Mouse (Mus musculus): Measurements from ENCODE around the gene Fam47e. TPM values are rescaled to one million over a fixed set of nuclear protein-coding genes. Genes with fewer than 3 reads are reported as not detected.
"Not testable (repeated sequence)": the region's sequence is repeated elsewhere in the genome, so short reads cannot be mapped to it uniquely, and the experiment has no call there.

Fam47e gene
- polyA plus RNA-seq (2017; shearing (Covaris generic)): not detected

DNA sequence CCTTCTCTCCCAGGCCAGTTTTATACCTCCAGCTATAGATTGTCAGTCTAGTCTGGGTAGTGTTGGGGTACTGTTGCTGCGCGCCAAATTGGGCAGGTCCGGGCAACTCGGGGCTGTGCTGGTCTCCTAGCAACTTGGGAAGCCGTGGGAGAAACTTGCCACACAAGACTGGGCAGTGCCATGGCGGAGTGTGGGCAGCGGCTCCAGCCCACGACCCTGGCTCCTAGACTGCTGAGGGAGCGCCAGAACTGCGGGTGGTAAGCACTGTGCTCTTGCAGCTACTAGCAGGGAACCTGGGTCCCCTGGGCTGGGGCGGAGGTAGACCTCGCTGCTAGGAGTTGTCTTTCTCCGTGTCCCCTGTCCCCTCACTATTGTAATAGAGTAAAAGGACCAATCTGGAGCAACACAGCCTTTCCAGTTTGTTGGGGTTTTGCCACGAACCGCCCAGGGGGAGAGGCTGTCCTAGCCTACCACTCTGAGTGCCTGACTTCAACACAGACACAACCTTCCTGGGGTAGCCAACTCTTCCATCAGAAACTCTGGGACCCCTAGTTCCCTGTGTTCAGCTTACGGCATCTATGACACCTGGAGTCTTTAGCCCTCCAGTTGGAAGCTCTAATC, at the start of gene Fam47e:
Fam47e (plus strand) TSS at position 179 of the 621 bp plus-strand sequence.
- ATAC-seq: no peak

DNA sequence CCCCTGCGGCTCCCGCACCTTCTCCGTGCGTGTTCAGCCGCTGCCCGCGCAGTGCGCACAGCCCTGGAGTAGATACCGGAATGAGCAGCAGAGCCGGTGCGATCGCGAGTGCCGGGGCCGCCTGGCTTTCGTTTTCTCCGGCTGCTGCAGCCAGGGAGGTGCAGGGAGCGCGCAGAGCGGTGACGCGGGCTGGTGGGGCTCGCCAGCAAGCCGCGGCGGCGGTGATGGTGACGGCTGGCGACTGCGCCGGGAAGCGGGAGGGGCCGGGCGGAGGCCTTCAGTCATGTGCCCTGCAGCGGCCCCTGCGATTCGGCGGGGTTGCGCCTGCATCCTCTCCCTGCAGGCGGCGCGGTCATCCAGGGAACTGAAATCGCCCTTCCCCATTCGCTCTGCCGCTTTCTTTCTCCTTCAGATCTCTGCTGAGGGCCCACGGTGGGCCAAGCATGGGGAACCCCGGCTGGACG, 49.4 kb upstream of the Fam47e start:
- peak; percentile 81 for ATAC-seq

DNA sequence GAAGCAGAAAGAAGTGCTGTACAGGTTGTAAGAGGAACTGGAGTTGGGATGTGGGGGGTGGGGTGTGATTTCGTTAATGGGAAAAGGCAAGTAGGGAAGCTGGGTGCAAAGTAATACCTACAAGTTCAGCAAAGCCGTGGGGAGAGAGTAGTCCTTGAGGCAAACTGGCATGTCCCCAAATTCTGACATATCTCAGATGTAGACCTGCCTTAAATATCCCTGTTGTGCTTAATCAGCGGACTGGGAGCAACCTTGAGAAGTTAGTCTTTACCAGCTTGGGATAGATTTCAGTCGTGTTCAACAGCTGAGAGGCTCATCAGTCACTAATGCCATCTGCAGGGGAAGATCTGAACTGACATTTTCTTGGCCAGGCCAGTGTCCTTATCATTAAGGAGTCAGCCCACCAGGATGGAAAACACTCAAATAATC, 48.6 kb upstream of the Fam47e start:
- peak; percentile 19 for ATAC-seq

GRCm38 (mm10) chr5:92506733-92507132, 48.1 kb upstream of the Fam47e start, which contains the start of gene Scarb2:
Gene Scarb2 (minus strand): TSS chr5:92506833.
- ATAC-seq: no peak

DNA sequence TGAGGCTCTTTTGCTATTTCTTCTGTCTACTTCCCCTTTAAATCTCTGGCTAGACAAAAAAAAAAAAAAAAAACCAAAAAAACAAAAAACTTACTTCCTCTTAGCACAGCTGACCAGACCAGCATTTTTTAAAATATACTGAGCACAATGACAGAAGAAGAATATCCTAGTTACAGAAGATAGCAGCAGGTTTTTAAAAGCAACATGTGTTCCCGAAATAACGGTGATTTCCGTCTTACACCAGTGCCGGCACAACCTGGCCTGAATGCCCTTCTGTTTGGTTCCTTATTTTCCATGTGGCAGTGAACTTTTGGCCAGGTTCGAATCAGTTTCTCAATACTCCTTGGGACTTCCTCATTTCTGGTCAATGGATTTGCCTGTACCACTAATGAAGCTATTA, 46.0 kb upstream of the Fam47e start:
- no peak for ATAC-seq

DNA sequence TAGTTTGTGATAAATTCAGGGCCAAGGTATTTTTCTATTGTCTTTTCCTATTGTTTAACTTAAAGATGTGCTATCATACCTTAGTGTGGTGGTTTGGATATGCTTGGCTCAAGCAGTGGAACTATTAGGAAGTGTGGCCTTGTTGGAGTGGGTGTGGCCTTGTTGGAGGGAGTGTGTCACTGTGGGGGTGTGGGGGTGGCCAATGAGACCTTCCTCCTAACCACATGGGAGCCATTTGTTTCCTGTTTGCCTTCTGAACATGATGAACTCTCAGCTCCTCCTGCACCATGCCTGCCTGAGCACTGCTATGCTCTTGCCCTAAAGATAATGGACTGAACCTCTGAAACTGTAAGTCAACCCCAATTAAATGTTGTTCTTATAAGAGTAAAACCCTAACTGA, 43.6 kb upstream of the Fam47e start:
- peak; percentile 68 for ATAC-seq

DNA sequence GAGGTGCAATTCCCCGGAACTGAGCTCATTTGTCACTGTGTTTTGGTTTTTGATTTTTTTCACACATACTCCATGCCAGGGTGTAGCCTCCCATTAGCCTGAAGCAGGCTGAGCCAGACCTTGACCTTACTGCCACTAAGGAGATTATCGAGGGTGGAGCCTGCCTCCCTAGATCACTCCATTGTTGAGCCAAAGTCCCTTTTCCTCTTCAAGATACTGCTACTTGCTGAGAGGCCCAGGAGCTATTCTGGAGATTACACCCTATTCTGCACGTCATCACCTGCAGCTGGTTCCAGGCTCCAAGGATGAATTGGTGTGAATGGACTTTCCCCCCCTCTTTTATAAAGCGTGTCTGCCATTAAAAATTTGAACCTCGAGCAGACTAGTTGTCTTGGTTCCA, 42.8 kb upstream of the Fam47e start:
- no peak for ATAC-seq

DNA sequence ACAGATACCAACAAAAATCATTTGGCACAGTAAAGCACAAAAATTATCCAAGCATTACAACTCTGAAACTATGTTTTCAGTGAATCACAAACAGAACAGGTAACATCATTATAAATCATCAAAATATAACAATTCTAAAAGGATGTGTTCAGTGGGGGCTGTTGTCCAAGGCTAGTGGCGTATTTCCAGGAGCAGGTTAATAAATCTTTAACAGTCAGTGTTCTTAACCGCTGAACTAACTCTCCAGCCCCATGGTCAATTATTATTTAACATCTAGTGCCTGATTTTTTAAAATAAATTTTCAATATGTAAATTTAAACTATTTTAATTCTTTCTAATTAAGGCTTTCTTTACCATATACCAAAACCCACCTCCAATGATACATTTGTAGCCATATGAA, 33.7 kb upstream of the Fam47e start:
- ATAC-seq: not testable (repeated sequence)

GRCm38 (mm10) chr5:92524821-92525258, 30.0 kb upstream of the Fam47e start:
- ATAC-seq: no peak

GRCm38 (mm10) chr5:92539698-92540097, 15.2 kb upstream of the Fam47e start:
- ATAC-seq: no peak

DNA sequence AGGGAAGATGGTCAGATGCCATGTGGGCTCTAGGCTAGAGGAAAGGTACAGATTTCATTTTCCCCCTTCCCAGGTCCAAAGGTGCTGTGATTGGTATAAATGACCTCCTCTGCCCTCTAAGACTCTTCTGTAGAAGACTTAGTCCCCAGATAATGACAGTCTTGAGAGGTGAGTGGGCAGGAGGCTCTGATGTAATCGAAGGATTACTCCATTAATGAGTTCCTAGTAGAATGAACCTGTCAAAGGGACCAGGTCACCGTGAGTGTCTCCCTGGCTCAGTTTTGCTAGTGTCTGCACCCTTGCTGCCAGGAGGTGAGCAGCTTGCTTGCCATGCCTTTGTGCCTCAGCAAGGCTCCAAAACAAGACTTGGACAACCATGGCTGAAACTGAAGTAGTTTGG, 2.3 kb upstream of the Fam47e start:
- no peak for ATAC-seq

GRCm38 (mm10) chr5:92553939-92554338, 930 bp upstream of the Fam47e start:
- ATAC-seq: no peak

- no peak for ATAC-seq
Observed at GRCm38 (mm10) chr5:92554443-92554842, 426 bp upstream of the Fam47e start.

DNA sequence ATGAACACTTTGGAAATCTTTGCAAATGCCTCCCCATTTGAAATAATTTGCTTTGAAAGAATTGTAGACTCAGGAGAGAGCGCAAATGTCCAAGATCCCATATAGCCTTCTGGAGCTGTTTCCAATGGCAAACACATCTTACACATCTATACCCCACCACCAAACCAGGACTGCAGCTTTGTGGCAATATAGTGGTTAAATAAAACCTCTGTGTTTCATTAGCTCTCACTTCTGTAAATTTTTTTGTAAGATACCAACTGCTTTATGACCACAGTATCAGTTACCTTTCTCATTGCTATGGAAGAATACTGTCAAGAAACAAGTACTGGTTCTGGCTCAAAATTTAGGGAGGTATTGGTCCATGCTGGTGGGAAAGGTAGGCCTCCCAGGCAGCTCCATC, 1.0 kb downstream of the Fam47e start:
- no peak for ATAC-seq

DNA sequence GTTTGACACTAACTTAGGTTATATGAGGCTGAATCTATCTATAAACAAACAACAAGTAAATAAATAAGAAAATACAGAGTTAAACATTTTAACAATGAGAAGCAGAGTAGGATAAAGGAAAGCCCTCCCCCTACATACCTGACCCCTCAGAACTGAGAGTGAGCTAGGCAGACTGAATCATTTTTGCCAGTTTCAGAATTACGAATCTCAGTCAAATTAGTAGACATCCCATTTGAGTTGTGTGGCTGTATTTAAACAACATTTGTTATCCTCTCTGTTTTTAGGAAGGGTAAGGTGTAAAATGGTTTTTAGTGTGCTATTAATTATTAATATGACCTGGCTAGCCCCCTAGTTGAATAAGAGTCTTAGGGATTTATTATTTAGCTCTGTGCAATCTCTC, 2.6 kb downstream of the Fam47e start:
- ATAC-seq: no peak

GRCm38 (mm10) chr5:92560201-92560600, 5.3 kb downstream of the Fam47e start:
- ATAC-seq: no peak

GRCm38 (mm10) chr5:92562002-92562401, 7.1 kb downstream of the Fam47e start:
- no peak for ATAC-seq

GRCm38 (mm10) chr5:92571232-92571631, 16.4 kb downstream of the Fam47e start:
- ATAC-seq: no peak

DNA sequence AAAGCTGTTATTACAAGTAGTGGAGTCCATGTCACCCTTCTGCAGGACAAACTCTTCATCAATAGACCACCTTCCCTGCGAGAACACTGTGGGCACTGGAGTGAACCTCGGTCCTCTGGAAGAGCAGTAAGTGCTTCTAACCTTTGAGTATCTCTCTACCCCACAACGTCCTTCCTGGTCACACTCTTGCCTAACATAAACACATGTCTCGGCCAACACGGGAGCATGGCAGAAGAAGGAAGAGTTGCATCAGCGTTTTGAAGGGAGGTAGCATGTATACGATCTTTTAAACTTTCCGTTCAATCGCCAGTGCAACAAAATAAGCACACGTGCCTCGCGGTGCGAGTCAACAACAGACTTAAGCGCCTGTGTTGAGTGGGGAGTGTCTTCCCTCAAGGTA, 24.7 kb downstream of the Fam47e start:
- ATAC-seq: no peak

DNA sequence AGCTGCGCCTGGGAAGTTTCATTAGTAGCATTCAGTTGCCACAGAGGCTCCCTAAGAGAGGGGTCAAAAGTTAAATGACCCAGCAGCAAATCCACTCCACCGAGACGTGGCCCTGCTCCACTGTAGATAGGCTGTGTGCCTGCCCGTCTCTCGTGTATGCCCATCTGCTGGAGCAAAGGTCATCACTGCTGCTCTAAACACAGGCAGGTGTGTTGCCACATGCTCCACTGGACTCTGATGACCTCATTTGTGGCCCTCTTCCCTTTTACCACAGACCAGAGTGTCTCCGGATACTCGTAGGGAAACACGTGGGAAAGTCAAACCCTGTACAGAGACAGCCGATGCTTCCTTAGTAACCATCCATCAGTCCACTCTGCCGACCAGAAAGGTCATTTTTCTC, 31.1 kb downstream of the Fam47e start:
- ATAC-seq: no peak

DNA sequence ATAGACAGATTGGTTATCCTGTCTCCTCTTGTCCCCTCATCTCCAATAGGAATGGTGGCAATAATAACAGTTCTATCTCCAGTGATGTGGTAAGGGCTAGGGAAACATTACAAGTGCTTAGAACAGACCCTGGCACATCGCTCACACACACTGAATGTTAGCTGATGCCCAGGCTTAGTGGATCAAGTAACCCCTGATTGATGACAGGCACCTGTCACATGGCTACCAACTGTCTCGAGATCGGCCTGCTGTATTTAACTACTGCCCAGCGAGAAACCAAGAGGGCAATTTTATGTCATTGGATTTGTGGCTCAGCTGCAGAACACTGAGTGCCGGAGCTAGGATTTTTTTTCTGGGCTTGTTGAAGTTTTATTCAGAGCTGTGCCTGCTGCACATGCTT, 40.2 kb downstream of the Fam47e start:
- no peak for ATAC-seq

DNA sequence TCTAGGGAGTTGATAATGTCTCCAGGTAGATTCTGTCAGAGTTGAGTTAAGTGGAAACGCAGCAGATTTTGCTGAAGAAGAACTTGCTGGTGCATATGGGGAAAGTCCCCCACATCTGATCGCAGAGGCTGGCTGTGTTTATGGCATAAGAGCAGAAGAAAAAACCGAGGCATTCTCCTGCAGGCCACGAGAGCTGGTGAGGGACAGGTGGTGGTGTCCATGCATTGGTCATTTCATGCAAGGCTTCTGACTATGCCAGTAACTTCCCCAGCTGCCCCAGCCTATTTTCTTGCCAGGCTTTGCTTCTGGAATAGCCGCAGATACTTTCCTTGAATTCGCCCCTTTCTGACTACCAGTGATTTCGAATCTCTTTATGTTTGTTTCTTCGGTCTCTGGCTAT, 42.0 kb downstream of the Fam47e start:
- ATAC-seq: no peak

- ATAC-seq: no peak
Observed at GRCm38 (mm10) chr5:92599030-92599429, 44.2 kb downstream of the Fam47e start.

DNA sequence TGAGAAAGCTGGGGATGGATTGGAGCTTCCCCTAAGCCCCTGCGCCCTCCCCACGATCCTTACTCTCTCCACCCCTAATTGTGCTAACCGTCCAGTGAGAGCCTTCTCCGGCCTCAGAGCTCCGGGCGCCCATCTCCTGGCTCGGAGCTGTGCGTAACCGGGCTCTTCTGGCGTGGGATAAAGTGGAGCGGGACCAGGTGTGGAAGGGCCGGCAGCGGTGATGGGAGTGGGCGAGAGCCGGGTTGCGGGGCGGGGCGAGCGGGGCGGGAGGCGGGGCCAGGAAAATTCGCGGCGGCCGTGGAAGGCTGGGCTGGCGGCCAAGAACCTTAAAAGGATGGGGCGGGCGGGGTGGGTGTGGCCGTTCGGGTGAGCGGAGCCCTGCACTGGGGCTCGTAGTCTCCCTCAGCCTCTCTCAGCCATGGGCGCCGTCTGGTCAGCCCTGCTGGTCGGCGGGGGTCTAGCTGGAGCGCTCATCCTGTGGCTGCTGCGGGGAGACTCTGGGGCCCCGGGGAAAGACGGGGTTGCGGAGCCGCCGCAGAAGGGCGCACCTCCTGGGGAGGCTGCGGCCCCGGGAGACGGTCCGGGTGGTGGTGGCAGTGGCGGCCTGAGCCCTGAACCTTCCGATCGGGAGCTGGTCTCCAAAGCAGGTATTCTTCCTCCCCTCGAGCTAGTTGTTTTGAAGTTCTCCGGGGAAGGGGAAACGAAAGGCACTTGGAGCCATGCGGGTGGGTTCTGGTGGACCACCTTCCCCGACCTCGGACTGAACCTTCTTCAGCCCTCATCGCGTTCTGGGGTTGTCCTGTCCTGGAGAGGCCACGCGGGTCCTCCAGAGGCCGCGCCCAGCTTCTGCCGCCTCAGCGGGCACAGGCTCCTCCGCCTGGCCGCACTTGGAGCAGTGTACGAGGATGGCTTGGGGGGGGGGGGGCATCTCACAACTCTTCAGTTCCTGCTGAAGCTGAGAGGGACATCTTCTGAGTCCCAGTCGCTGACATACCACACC, 48.1 kb downstream of the Fam47e start, which contains the start of gene Stbd1:
Stbd1 (plus strand) TSS at position 351 of the 1,000 bp plus-strand sequence.
- peak; percentile 32 for ATAC-seq
